Mouse (Mus musculus): ENCODE results near the gene Lilrb4a. TPM values are rescaled to one million over a fixed set of nuclear protein-coding genes. Genes with fewer than 3 reads are reported as not detected.
"Not testable (repeated sequence)": the region's sequence is repeated elsewhere in the genome, so short reads cannot be mapped to it uniquely, and the experiment has no call there.

Lilrb4a gene
- polyA plus RNA-seq (2014; fragmentation: Nextera tagmentation; extraction: Ambion mirVana), result 4.3 and 4.6 TPM in 2 replicates

- not testable (repeated sequence) for H3K27ac ChIP-seq (replicated peaks in 1 of 2; ENCODE audit: control insufficient read depth in 1 of 2, insufficient read depth in 1 of 2, low read depth in 2 of 2, low read length in 2 of 2); H3K9ac ChIP-seq (ENCODE audit: low read length); H3K4me3 ChIP-seq (ENCODE audit: control insufficient read depth in 1 of 2, insufficient read depth in 1 of 2, low read depth in 1 of 2, low read length in 2 of 2); H3K4me2 ChIP-seq (ENCODE audit: low read length); H3K4me1 ChIP-seq (ENCODE audit: control insufficient read depth in 2 of 2, insufficient read depth in 2 of 2, low read length in 2 of 2); H3K36me3 ChIP-seq (ENCODE audit: control insufficient read depth, insufficient read depth, low read length); ATAC-seq (ENCODE audit: insufficient number of reproducible peaks, insufficient read depth, low FRiP score, low read depth); H3K27me3 ChIP-seq (ENCODE audit: control insufficient read depth, insufficient read depth, low read length); H3K9me3 ChIP-seq (ENCODE audit: control insufficient read depth, low read length)
- WGBS, result no CpG with 5 or more reads among the region's 2 CpGs
These were observed at the start of gene Lilrb4a for GRCm38 (mm10) chr10:51490691-51491090. Gene Lilrb4a, plus strand, starts transcription at chr10:51490956.

GRCm38 (mm10) chr10:51451610-51452009, 39.1 kb upstream of the Lilrb4a start:
- WGBS, result 80% methylated on average over 4 of the region's 4 CpGs

GRCm38 (mm10) chr10:51453616-51454298, 37.0 kb upstream of the Lilrb4a start:
- no peak overlapping the region for H3K4me3 ChIP-seq (ENCODE audit: control insufficient read depth in 1 of 2, insufficient read depth in 1 of 2, low read depth in 1 of 2, low read length in 2 of 2)
- ATAC-seq (ENCODE audit: insufficient number of reproducible peaks, insufficient read depth, low FRiP score, low read depth), result no peak
- H3K9me3 ChIP-seq (ENCODE audit: control insufficient read depth, low read length), result no peaks in the 10 kb centered on the region
- H3K4me2 ChIP-seq (ENCODE audit: low read length), result no peak overlapping the region
- H3K27me3 ChIP-seq (ENCODE audit: control insufficient read depth, insufficient read depth, low read length), result no peaks in the 10 kb centered on the region
- no peak overlapping the region for H3K9ac ChIP-seq (ENCODE audit: low read length)
- no peaks in the 10 kb centered on the region for H3K36me3 ChIP-seq (ENCODE audit: control insufficient read depth, insufficient read depth, low read length)
- no peaks in the 10 kb centered on the region for H3K4me1 ChIP-seq (ENCODE audit: control insufficient read depth in 2 of 2, insufficient read depth in 2 of 2, low read length in 2 of 2)
- whole genome bisulfite sequencing, result 88% methylated on average over 1 of the region's 1 CpGs
- H3K27ac ChIP-seq (replicated peaks in 1 of 2; ENCODE audit: control insufficient read depth in 1 of 2, insufficient read depth in 1 of 2, low read depth in 2 of 2, low read length in 2 of 2), result no peak overlapping the region

More at GRCm38 (mm10) chr10:51451610-51452009, 39.1 kb upstream of the Lilrb4a start:
- no peak overlapping the region for H3K4me3 ChIP-seq (ENCODE audit: control insufficient read depth in 1 of 2, insufficient read depth in 1 of 2, low read depth in 1 of 2, low read length in 2 of 2)
- H3K36me3 ChIP-seq (ENCODE audit: control insufficient read depth, insufficient read depth, low read length), result no peaks in the 10 kb centered on the region
- no peak overlapping the region for H3K9ac ChIP-seq (ENCODE audit: low read length)
- no peak overlapping the region for H3K27ac ChIP-seq (replicated peaks in 1 of 2; ENCODE audit: control insufficient read depth in 1 of 2, insufficient read depth in 1 of 2, low read depth in 2 of 2, low read length in 2 of 2)
- H3K4me2 ChIP-seq (ENCODE audit: low read length), result no peak overlapping the region
- H3K9me3 ChIP-seq (ENCODE audit: control insufficient read depth, low read length), result no peaks in the 10 kb centered on the region
- H3K4me1 ChIP-seq (ENCODE audit: control insufficient read depth in 2 of 2, insufficient read depth in 2 of 2, low read length in 2 of 2), result no peaks in the 10 kb centered on the region
- no peak for ATAC-seq (ENCODE audit: insufficient number of reproducible peaks, insufficient read depth, low FRiP score, low read depth)
- H3K27me3 ChIP-seq (ENCODE audit: control insufficient read depth, insufficient read depth, low read length), result no peaks in the 10 kb centered on the region

GRCm38 (mm10) chr10:51454365-51454764, 36.4 kb upstream of the Lilrb4a start:
- H3K9me3 ChIP-seq (ENCODE audit: control insufficient read depth, low read length), result no peaks in the 10 kb centered on the region
- 51% methylated on average over 1 of the region's 1 CpGs for WGBS
- H3K27ac ChIP-seq (replicated peaks in 1 of 2; ENCODE audit: control insufficient read depth in 1 of 2, insufficient read depth in 1 of 2, low read depth in 2 of 2, low read length in 2 of 2), result no peak overlapping the region
- no peak overlapping the region for H3K4me2 ChIP-seq (ENCODE audit: low read length)
- no peak for ATAC-seq (ENCODE audit: insufficient number of reproducible peaks, insufficient read depth, low FRiP score, low read depth)
- H3K27me3 ChIP-seq (ENCODE audit: control insufficient read depth, insufficient read depth, low read length), result no peaks in the 10 kb centered on the region
- H3K4me1 ChIP-seq (ENCODE audit: control insufficient read depth in 2 of 2, insufficient read depth in 2 of 2, low read length in 2 of 2), result no peaks in the 10 kb centered on the region
- no peaks in the 10 kb centered on the region for H3K36me3 ChIP-seq (ENCODE audit: control insufficient read depth, insufficient read depth, low read length)
- H3K9ac ChIP-seq (ENCODE audit: low read length), result no peak overlapping the region
- H3K4me3 ChIP-seq (ENCODE audit: control insufficient read depth in 1 of 2, insufficient read depth in 1 of 2, low read depth in 1 of 2, low read length in 2 of 2), result no peak overlapping the region

GRCm38 (mm10) chr10:51455762-51456161, 35.0 kb upstream of the Lilrb4a start:
- no peaks in the 10 kb centered on the region for H3K36me3 ChIP-seq (ENCODE audit: control insufficient read depth, insufficient read depth, low read length)
- H3K9ac ChIP-seq (ENCODE audit: low read length), result no peak overlapping the region
- H3K4me2 ChIP-seq (ENCODE audit: low read length), result no peak overlapping the region
- H3K27ac ChIP-seq (replicated peaks in 1 of 2; ENCODE audit: control insufficient read depth in 1 of 2, insufficient read depth in 1 of 2, low read depth in 2 of 2, low read length in 2 of 2), result no peak overlapping the region
- whole genome bisulfite sequencing, result 56% methylated on average over 1 of the region's 1 CpGs
- H3K9me3 ChIP-seq (ENCODE audit: control insufficient read depth, low read length), result no peaks in the 10 kb centered on the region
- H3K4me1 ChIP-seq (ENCODE audit: control insufficient read depth in 2 of 2, insufficient read depth in 2 of 2, low read length in 2 of 2), result no peaks in the 10 kb centered on the region
- no peak overlapping the region for H3K4me3 ChIP-seq (ENCODE audit: control insufficient read depth in 1 of 2, insufficient read depth in 1 of 2, low read depth in 1 of 2, low read length in 2 of 2)
- H3K27me3 ChIP-seq (ENCODE audit: control insufficient read depth, insufficient read depth, low read length), result no peaks in the 10 kb centered on the region
- no peak for ATAC-seq (ENCODE audit: insufficient number of reproducible peaks, insufficient read depth, low FRiP score, low read depth)

- Histone ChIP-seq H3K4me1 (ENCODE audit: control insufficient read depth in 2 of 2, insufficient read depth in 2 of 2, low read length in 2 of 2) (no peaks in the 10 kb centered on the region), H3K36me3 (ENCODE audit: control insufficient read depth, insufficient read depth, low read length) (no peaks in the 10 kb centered on the region), H3K27ac (replicated peaks in 1 of 2; ENCODE audit: control insufficient read depth in 1 of 2, insufficient read depth in 1 of 2, low read depth in 2 of 2, low read length in 2 of 2) (no peak overlapping the region), H3K4me3 (ENCODE audit: control insufficient read depth in 1 of 2, insufficient read depth in 1 of 2, low read depth in 1 of 2, low read length in 2 of 2) (no peak overlapping the region), H3K4me2 (ENCODE audit: low read length) (no peak overlapping the region), H3K9me3 (ENCODE audit: control insufficient read depth, low read length) (no peaks in the 10 kb centered on the region), H3K27me3 (ENCODE audit: control insufficient read depth, insufficient read depth, low read length) (no peaks in the 10 kb centered on the region), H3K9ac (ENCODE audit: low read length) (no peak overlapping the region)
- no peak for ATAC-seq (ENCODE audit: insufficient number of reproducible peaks, insufficient read depth, low FRiP score, low read depth)
- 61% methylated on average over 4 of the region's 4 CpGs for WGBS
These were observed 34.4 kb upstream of the Lilrb4a start for GRCm38 (mm10) chr10:51456369-51456768.

GRCm38 (mm10) chr10:51463800-51464199, 27.0 kb upstream of the Lilrb4a start:
- not testable (repeated sequence) for H3K9ac ChIP-seq (ENCODE audit: low read length); H3K27me3 ChIP-seq (ENCODE audit: control insufficient read depth, insufficient read depth, low read length); H3K9me3 ChIP-seq (ENCODE audit: control insufficient read depth, low read length); ATAC-seq (ENCODE audit: insufficient number of reproducible peaks, insufficient read depth, low FRiP score, low read depth); H3K4me3 ChIP-seq (ENCODE audit: control insufficient read depth in 1 of 2, insufficient read depth in 1 of 2, low read depth in 1 of 2, low read length in 2 of 2); H3K27ac ChIP-seq (replicated peaks in 1 of 2; ENCODE audit: control insufficient read depth in 1 of 2, insufficient read depth in 1 of 2, low read depth in 2 of 2, low read length in 2 of 2); H3K4me2 ChIP-seq (ENCODE audit: low read length); H3K36me3 ChIP-seq (ENCODE audit: control insufficient read depth, insufficient read depth, low read length); H3K4me1 ChIP-seq (ENCODE audit: control insufficient read depth in 2 of 2, insufficient read depth in 2 of 2, low read length in 2 of 2)
- WGBS, result 66% methylated on average over 4 of the region's 4 CpGs

GRCm38 (mm10) chr10:51480397-51480796, 10.4 kb upstream of the Lilrb4a start, which contains the start of the genes Gm49339 and Lilr4b:
Gene Gm49339, plus strand, starts transcription at chr10:51480612.
Gene Lilr4b, plus strand, starts transcription at chr10:51480632.
- not testable (repeated sequence) for H3K9ac ChIP-seq (ENCODE audit: low read length); H3K4me3 ChIP-seq (ENCODE audit: control insufficient read depth in 1 of 2, insufficient read depth in 1 of 2, low read depth in 1 of 2, low read length in 2 of 2); H3K4me2 ChIP-seq (ENCODE audit: low read length); ATAC-seq (ENCODE audit: insufficient number of reproducible peaks, insufficient read depth, low FRiP score, low read depth); H3K27ac ChIP-seq (replicated peaks in 1 of 2; ENCODE audit: control insufficient read depth in 1 of 2, insufficient read depth in 1 of 2, low read depth in 2 of 2, low read length in 2 of 2); H3K36me3 ChIP-seq (ENCODE audit: control insufficient read depth, insufficient read depth, low read length); H3K9me3 ChIP-seq (ENCODE audit: control insufficient read depth, low read length); H3K27me3 ChIP-seq (ENCODE audit: control insufficient read depth, insufficient read depth, low read length); H3K4me1 ChIP-seq (ENCODE audit: control insufficient read depth in 2 of 2, insufficient read depth in 2 of 2, low read length in 2 of 2)
- WGBS, result 96% methylated on average over 1 of the region's 3 CpGs

All from heart, embryonic 14.5 days (tissue).